ENCODE assay signal across 7 mouse cellular contexts in the genomic region with DNA sequence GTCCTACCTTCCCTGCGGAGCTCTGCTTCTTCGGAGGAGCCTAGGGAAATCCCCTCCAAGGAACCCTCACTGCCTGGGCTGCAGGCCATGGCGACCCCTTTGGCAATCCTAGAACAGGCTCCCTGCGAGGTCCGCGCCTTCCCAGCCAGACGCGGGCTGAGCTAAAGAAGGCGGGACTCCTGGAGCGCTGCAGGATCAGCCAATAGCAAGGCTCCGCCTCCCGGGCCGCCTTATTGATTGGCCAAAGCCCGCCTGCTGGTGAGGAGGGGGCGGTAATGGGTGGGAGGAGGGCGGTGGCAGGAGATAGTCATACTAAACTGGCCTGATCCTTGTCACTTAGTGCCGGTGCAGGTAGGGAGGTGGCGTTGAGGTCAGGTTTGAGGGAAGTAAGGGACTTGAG. TPM values are rescaled to one million over a fixed set of nuclear protein-coding genes. Genes with fewer than 3 reads are reported as not detected.
DNase-seq lines count a peak whose midpoint lies in the region; ATAC-seq lines count a peak whose summit lies in the region.

No protein-coding gene starts in this region.

- peak; percentile 80 for DNase-seq in adrenal gland, postnatal 25 days
- peak; percentile 89 for DNase-seq in embryo, embryonic 10 days (ENCODE audit: low spot score)
- peak; percentile 46 for DNase-seq in gastrocnemius, postnatal 25 days
- DNase-seq in intestine, embryonic 14.5 days (ENCODE audit: low spot score) = peak; percentile 91
- DNase-seq in left cerebral cortex, postnatal 10 days (ENCODE audit: extremely low spot score in 1 of 2, low spot score in 2 of 2) = peak; percentile 80 to 89
- peak; percentile 75 for DNase-seq in lung, postnatal 36 days
- peak; percentile 82 for DNase-seq in right cerebral cortex, postnatal 14 days

- H3K4me3 ChIP-seq in intestine, embryonic 14.5 days (ENCODE audit: low read depth, low read length) = peak overlapping the region; percentile 41

- H3K9ac ChIP-seq in intestine, embryonic 14.5 days (ENCODE audit: low read length) = peak overlapping the region; percentile 56

- peaks cover 17% of the 10 kb centered on the region for H3K4me1 ChIP-seq in intestine, embryonic 14.5 days (replicated peaks; ENCODE audit: control insufficient read depth, insufficient read depth, low read length)

- peaks cover 4% of the 10 kb centered on the region; the same call in 1 of the 2 replicates for H3K36me3 ChIP-seq in intestine, embryonic 14.5 days (ENCODE audit: control insufficient read depth, insufficient read depth, low read length)

- H3K9me3 ChIP-seq in intestine, embryonic 14.5 days (ENCODE audit: control insufficient read depth, low read length) = no peaks in the 10 kb centered on the region

- H3K27ac ChIP-seq in intestine, embryonic 14.5 days (ENCODE audit: low read depth) = no peak overlapping the region

- WGBS in intestine, embryonic 14.5 days = under 1% methylated on average over 18 of the region's 18 CpGs

- H3K27me3 ChIP-seq in intestine, embryonic 14.5 days (replicated peaks; ENCODE audit: control insufficient read depth, insufficient read depth, low read length) = no peaks in the 10 kb centered on the region

- ATAC-seq in intestine, embryonic 14.5 days (replicated peaks; ENCODE audit: low FRiP score, low TSS enrichment, low read depth) = peak; percentile 85

- intact Hi-C loops in left cerebral cortex, postnatal 10 days (cut with DNase I) = no loop called here

- H3K4me2 ChIP-seq in intestine, embryonic 14.5 days (ENCODE audit: low read length) = peak overlapping the region; percentile 90

RNA-seq across cellular contexts. Expression of a gene that starts 6.0 kb away (rescaled TPM):
- 8.7 and 11.8 TPM in 2 replicates for total RNA-seq in adrenal gland, postnatal 25 days (2021)
- total RNA-seq in gastrocnemius, postnatal 25 days (2021) = 1 to 10 TPM; 1.2 to 2.1 TPM
- polyA plus RNA-seq in intestine, embryonic 14.5 days (2014; fragmentation: Nextera tagmentation; extraction: Ambion mirVana) = 7.0 TPM in 2 replicates
- total RNA-seq in left cerebral cortex, postnatal 10 days (2021) = 100 to 1,000 TPM; 103 to 107 TPM

RNA-seq across cellular contexts. Expression of a gene that starts 18.8 kb away (rescaled TPM):
- total RNA-seq in adrenal gland, postnatal 25 days (2021) = not detected in 2 replicates
- total RNA-seq in gastrocnemius, postnatal 25 days (2021) = not detected
- 2.0 TPM in 1 of 2 replicates, not detected in the other for polyA plus RNA-seq in intestine, embryonic 14.5 days (2014; fragmentation: Nextera tagmentation; extraction: Ambion mirVana)
- total RNA-seq in left cerebral cortex, postnatal 10 days (2021) = not detected

RNA-seq across cellular contexts. Expression of a gene that starts 25.3 kb away (rescaled TPM):
- total RNA-seq in adrenal gland, postnatal 25 days (2021) = not detected in 2 replicates
- total RNA-seq in gastrocnemius, postnatal 25 days (2021) = not detected
- polyA plus RNA-seq in intestine, embryonic 14.5 days (2014; fragmentation: Nextera tagmentation; extraction: Ambion mirVana) = 41.5 TPM in 1 of 2 replicates, not detected in the other
- not detected for total RNA-seq in left cerebral cortex, postnatal 10 days (2021)

RNA-seq across cellular contexts. Expression of a gene that starts 41.0 kb away (rescaled TPM):
- 36.8 and 46.2 TPM in 2 replicates for total RNA-seq in adrenal gland, postnatal 25 days (2021)
- total RNA-seq in gastrocnemius, postnatal 25 days (2021) = 10 to 100 TPM; 13.1 to 16.5 TPM
- 0.31 and 0.51 TPM in 2 replicates for polyA plus RNA-seq in intestine, embryonic 14.5 days (2014; fragmentation: Nextera tagmentation; extraction: Ambion mirVana)
- total RNA-seq in left cerebral cortex, postnatal 10 days (2021) = not detected

RNA-seq across cellular contexts. Expression of a gene that starts 54.1 kb away (rescaled TPM):
- total RNA-seq in adrenal gland, postnatal 25 days (2021) = 10.4 and 12.6 TPM in 2 replicates
- 10 to 100 TPM; 17.6 to 29.5 TPM for total RNA-seq in gastrocnemius, postnatal 25 days (2021)
- 11.0 and 12.2 TPM in 2 replicates for polyA plus RNA-seq in intestine, embryonic 14.5 days (2014; fragmentation: Nextera tagmentation; extraction: Ambion mirVana)
- total RNA-seq in left cerebral cortex, postnatal 10 days (2021) = 10 to 100 TPM; 34.1 to 36.3 TPM
